Mouse (Mus musculus): ENCODE measurements at regions not wholly inside any gene's neighbourhood (a gene's known extent, or its start where the extent isn't known, plus 50 kb on each side); places are given as distances from the start of the nearest gene placed in this dataset.

- TF ChIP-seq MAX (IDR thresholded peaks at IDR 0.05; ENCODE audit: low read length) (no peak), SMC3 (IDR thresholded peaks at IDR 0.05; ENCODE audit: low read depth, low read length) (no peak), EP300 (IDR thresholded peaks at IDR 0.05; ENCODE audit: low read length) (no peak), RAD21 (IDR thresholded peaks at IDR 0.05; ENCODE audit: low read depth, low read length) (no peak), MEF2A (IDR thresholded peaks at IDR 0.05; ENCODE audit: borderline replicate concordance, low read depth, low read length) (no peak)
Measured at GRCm38 (mm10) chr16:87037061-87037460, 316.9 kb upstream of the N6amt1 start.

Data from CH12.LX (cell line).